Mouse (Mus musculus) liver, embryonic 14.5 days (tissue): Measurements from ENCODE around the gene Ppcs. TPM values are rescaled to one million over a fixed set of nuclear protein-coding genes. Genes with fewer than 3 reads are reported as not detected.

Source experiments
- ATAC-seq: fragments of 200-750 bp; cut with Nextera tagmentation; 2 replicates; pipeline ENCODE4 v1.8.0; 2017; ENCODE audit warnings: moderate number of reproducible peaks, mild to moderate bottlenecking, moderate library complexity; ENCODE audit not compliant: insufficient read depth
- DNase-seq, 3 experiments: peaks; one replicate each; pipeline ENCODE4 v3.0.0-alpha.2; 2012 to 2013; ENCODE audit warnings: low read depth in 3 of 3, low spot score in 3 of 3
- H3K27ac ChIP-seq: fragments of 300-500 bp; sonication (generic); 2 replicates; pipeline ENCODE4 v1.5.1; 2014; ENCODE audit warnings: moderate library complexity, mild to moderate bottlenecking, control low read depth, inconsistent platforms
- H3K27me3 ChIP-seq: fragments of 300-500 bp; sonication (generic); 2 replicates; pipeline ENCODE4 v1.6.1; 2014; ENCODE audit warnings: mild to moderate bottlenecking, low read length, moderate library complexity; ENCODE audit not compliant: control insufficient read depth, insufficient read depth
- H3K36me3 ChIP-seq: fragments of 300-500 bp; sonication (generic); replicated peaks from 2 replicates; pipeline ENCODE4 v1.6.1; 2014; ENCODE audit warnings: low read depth; ENCODE audit not compliant: control insufficient read depth, insufficient read depth
- H3K4me1 ChIP-seq, 2 experiments: fragments of 200-500 bp in 1 of 2; fragments of 300-500 bp in 1 of 2; sonication (generic) in 1 of 2; replicated peaks; 2 replicates each; pipeline ENCODE4 v1.6.1; 2012 to 2014; ENCODE audit warnings: antibody characterized with exemption in 1 of 2, inconsistent platforms in 1 of 2, low read length in 1 of 2; ENCODE audit not compliant: control insufficient read depth in 2 of 2, insufficient read depth in 2 of 2
- H3K4me2 ChIP-seq: fragments of 300-500 bp; sonication (generic); 2 replicates; pipeline ENCODE4 v1.6.1; 2014; ENCODE audit warnings: low read depth, mild to moderate bottlenecking, control low read depth, moderate library complexity
- H3K4me3 ChIP-seq, 2 experiments: fragments of 200-500 bp in 1 of 2; fragments of 300-500 bp in 1 of 2; sonication (generic) in 1 of 2; 2 replicates each; pipeline ENCODE4 v1.5.1; 2012 to 2014; ENCODE audit warnings: low read depth in 2 of 2, low read length in 2 of 2, mild to moderate bottlenecking in 2 of 2, control low read depth in 1 of 2, inconsistent platforms in 1 of 2, moderate library complexity in 1 of 2; ENCODE audit not compliant: insufficient read depth in 1 of 2
- H3K9ac ChIP-seq: fragments of 300-500 bp; sonication (generic); replicated peaks from 2 replicates; pipeline ENCODE4 v1.6.1; 2014; ENCODE audit warnings: mild to moderate bottlenecking, control low read depth, moderate library complexity
- H3K9me3 ChIP-seq: fragments of 300-500 bp; sonication (generic); 2 replicates; pipeline ENCODE4 v1.6.1; 2016; ENCODE audit warnings: low read length, mixed read lengths; ENCODE audit not compliant: control insufficient read depth
- CTCF ChIP-seq: IDR thresholded peaks from 2 replicates; pipeline ENCODE4 v1.5.1; 2016; ENCODE audit warnings: antibody characterized with exemption, low read depth, control low read depth
- EP300 ChIP-seq: IDR thresholded peaks from 2 replicates; pipeline ENCODE4 v1.6.1; 2016; ENCODE audit warnings: antibody characterized with exemption, low read depth
- WGBS: fragments of 180-500 bp; shearing (Covaris S2); extraction: QIAGEN DNeasy Blood & Tissue Kit; methylation state at CpG from one replicate; pipeline ENCODE4 v1.1.7; 2014; ENCODE audit not compliant: insufficient replicate concordance; 5-methylcytosine and 5-hydroxymethylcytosine counted together
- polyA plus RNA-seq, 2 experiments: library from polyadenylated mRNA; depleted of rRNA in 1 of 2; stranded (reverse) in 1 of 2; unstranded in 1 of 2; fragments of >200 nt; fragmentation: Nextera tagmentation in 1 of 2; extraction: Ambion mirVana in 1 of 2; gene quantifications; 2 replicates each; pipeline versions ENCODE4 v1.2.1 to v1.2.3; 2012 to 2014

Gene Ppcs
- polyA plus RNA-seq, 2 experiments, result 6.5 to 15.5 TPM

DNA sequence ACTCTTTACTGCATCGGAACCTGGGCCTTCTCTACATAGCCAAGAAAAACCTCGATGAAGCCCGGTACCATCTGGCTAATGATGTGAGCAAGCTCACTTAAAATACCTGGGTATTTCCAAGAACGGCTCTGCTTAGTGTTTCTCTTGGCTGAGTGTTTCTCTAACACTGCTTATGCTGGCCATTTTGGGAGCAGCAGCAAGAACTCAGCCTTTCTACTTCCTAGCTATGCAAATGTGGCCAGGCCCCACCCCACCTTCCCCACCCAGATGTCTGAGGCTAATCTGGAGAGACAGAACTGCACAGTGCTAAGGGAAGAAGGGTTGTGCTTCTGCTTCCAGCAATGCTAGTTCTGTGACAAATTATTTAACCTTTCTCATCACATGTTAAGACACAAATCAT lies 19.6 kb upstream of the Ppcs start:
- Histone ChIP-seq H3K4me1 (no peaks in the 10 kb centered on the region; a peak in 1 of 4 replicates), H3K27me3 (no peaks in the 10 kb centered on the region), H3K9ac (no peak overlapping the region), H3K36me3 (no peaks in the 10 kb centered on the region), H3K27ac (no peak overlapping the region), H3K4me3 (no peak overlapping the region), H3K4me2 (no peak overlapping the region), H3K9me3 (no peaks in the 10 kb centered on the region)
- DNase-seq (no peak), ATAC-seq (no peak)
- WGBS, result 77% methylated on average over 4 of the region's 4 CpGs
- TF ChIP-seq CTCF, result no peak

DNA sequence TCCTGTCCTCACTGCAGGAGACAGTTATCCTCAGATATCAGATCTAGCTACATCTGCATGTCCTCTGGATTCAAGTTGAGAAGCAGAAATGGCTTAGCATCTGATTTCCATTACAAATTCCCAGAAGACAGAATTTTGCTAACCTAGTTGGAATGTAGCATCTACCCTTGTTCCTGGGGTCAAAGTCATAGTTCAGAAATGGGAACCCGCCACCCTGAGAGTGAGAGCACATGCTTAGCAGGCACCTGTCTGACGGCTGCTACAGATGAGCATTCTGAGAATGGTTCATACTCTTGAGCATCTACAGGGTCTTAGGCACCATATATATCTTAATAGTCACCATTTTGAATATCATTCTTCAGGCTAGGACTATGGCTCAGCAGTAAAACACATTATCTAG lies 15.7 kb upstream of the Ppcs start:
- H3K9ac ChIP-seq, result no peak overlapping the region
- H3K4me1 ChIP-seq, result no peaks in the 10 kb centered on the region; a peak in 1 of 4 replicates
- H3K36me3 ChIP-seq, result no peaks in the 10 kb centered on the region
- ATAC-seq (no peak), DNase-seq (no peak)
- no peaks in the 10 kb centered on the region for H3K9me3 ChIP-seq
- H3K27me3 ChIP-seq, result no peaks in the 10 kb centered on the region
- H3K4me2 ChIP-seq, result no peak overlapping the region
- H3K27ac ChIP-seq, result no peak overlapping the region
- WGBS, result 63% methylated on average over 2 of the region's 2 CpGs
- no peak overlapping the region for H3K4me3 ChIP-seq
- TF ChIP-seq EP300 (no peak), CTCF (no peak)

DNA sequence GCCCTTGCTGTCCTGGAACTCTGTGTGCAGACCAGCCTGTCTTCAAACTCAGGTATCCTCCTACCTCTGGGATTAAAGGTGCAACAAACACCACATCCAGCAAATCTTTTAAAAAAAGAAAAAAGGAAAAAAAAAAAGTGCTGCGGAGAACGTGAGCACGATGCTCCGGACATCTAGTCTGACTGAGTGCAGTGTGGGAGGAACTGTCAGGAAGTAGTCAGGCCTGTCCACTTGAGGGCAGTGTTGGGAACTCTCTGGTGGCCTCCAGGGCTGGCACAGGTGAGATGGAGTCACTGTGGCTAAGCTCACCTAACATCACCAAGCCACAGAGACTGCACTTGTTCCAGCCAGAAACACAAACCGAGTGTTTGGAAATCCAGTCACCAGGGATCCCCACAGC lies 8.5 kb upstream of the Ppcs start:
- H3K4me1 ChIP-seq, result peaks cover 3 to 6% of the 10 kb centered on the region in 2 experiments
- peak overlapping the region; percentile 34 for H3K4me2 ChIP-seq
- H3K36me3 ChIP-seq, result no peaks in the 10 kb centered on the region
- no peak overlapping the region for H3K27ac ChIP-seq
- no peak overlapping the region for H3K9ac ChIP-seq
- peak overlapping the region in 1 of 2 experiments; percentile 12; a peak in 1 of 4 replicates for H3K4me3 ChIP-seq
- no peaks in the 10 kb centered on the region for H3K9me3 ChIP-seq
- ATAC-seq, result peak; percentile 52; the same call in 1 of the 2 replicates
- WGBS, result 27% methylated on average over 5 of the region's 5 CpGs
- no peaks in the 10 kb centered on the region for H3K27me3 ChIP-seq
- peak; percentile 82 for TF ChIP-seq CTCF
- TF ChIP-seq EP300, result no peak
- no peak for DNase-seq

DNA sequence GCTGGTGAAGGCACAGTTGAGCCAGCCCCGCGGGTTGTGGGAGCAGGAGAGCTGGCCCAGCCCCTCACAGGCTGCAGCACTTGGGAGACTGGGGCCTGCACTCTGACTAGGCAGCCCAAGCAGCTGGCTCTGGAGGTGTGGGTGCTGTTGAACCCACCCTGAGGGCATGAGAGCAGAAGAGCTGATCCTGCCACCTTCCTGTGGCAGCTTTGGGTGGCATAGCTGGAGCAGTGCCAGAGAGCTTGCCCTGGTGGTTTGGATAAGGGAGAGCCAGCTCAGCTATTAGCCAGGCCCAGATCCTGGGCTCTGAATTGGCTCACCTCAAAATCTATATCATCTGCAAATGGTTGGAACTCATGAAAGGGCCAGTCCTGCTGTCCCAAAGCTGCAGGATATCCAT lies 5.5 kb upstream of the Ppcs start:
- Histone ChIP-seq H3K27me3 (no peaks in the 10 kb centered on the region), H3K4me1 (peaks cover 20 to 25% of the 10 kb centered on the region in 2 experiments), H3K4me3 (no peak overlapping the region), H3K27ac (no peak overlapping the region), H3K4me2 (no peak overlapping the region), H3K9ac (no peak overlapping the region), H3K9me3 (no peaks in the 10 kb centered on the region), H3K36me3 (no peaks in the 10 kb centered on the region)
- DNase-seq, result no peak
- WGBS, result 55% methylated on average over 2 of the region's 2 CpGs
- TF ChIP-seq EP300, result no peak
- TF ChIP-seq CTCF, result no peak
- no peak for ATAC-seq

DNA sequence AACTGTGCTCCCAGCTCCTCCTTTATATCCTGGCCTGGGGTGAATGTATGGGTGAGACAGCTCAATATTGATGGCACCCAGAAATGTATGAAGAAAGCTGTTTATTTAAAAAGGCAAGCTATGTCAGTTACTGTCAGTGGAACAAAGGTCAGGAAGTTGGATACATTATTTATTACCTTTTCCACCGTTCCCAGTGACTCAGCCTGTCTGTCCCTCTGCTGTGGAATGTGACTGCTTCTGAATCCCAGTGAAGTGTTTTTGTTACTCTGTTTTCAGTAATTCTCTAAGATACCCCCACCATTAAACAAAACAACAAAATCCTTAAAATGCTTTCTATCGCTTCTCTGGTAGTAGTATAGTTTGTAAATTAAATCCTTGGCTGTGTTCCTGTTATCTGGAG lies 3.4 kb upstream of the Ppcs start:
- DNase-seq (no peak), ATAC-seq (no peak)
- Histone ChIP-seq H3K27me3 (no peaks in the 10 kb centered on the region), H3K4me3 (no peak overlapping the region), H3K9ac (peak overlapping the region; percentile 34), H3K36me3 (no peaks in the 10 kb centered on the region), H3K9me3 (no peaks in the 10 kb centered on the region), H3K4me2 (peak overlapping the region; percentile 16; the same call in 1 of the 2 replicates), H3K4me1 (peaks cover 27 to 28% of the 10 kb centered on the region in 2 experiments), H3K27ac (peak overlapping the region; percentile 38)
- 34% methylated on average over 2 of the region's 2 CpGs for whole genome bisulfite sequencing
- TF ChIP-seq CTCF, result no peak
- TF ChIP-seq EP300, result no peak
